Mouse (Mus musculus) heart, embryonic 16.5 days (tissue): ENCODE data around the gene Hspb1. TPM values are rescaled to one million over a fixed set of nuclear protein-coding genes. Genes with fewer than 3 reads are reported as not detected.

ENCODE experiments used
- ATAC-seq: fragments of 200-750 bp; cut with Nextera tagmentation; replicated peaks from 2 replicates; pipeline ENCODE4 v1.8.0; 2017; ENCODE audit warnings: moderate number of reproducible peaks; ENCODE audit not compliant: insufficient read depth, low FRiP score; ENCODE audit errors: extremely low read depth
- H3K27ac ChIP-seq: fragments of 300-500 bp; sonication (generic); 2 replicates; pipeline ENCODE4 v1.5.1; 2014; ENCODE audit warnings: mild to moderate bottlenecking, low read length, control low read depth, moderate library complexity
- H3K27me3 ChIP-seq: fragments of 300-500 bp; sonication (generic); 2 replicates; pipeline ENCODE4 v1.6.1; 2014; ENCODE audit warnings: low read length, mixed read lengths; ENCODE audit not compliant: control insufficient read depth, insufficient read depth
- H3K36me3 ChIP-seq: fragments of 300-500 bp; sonication (generic); 2 replicates; pipeline ENCODE4 v1.6.1; 2014; ENCODE audit not compliant: control insufficient read depth, insufficient read depth
- H3K4me1 ChIP-seq: fragments of 300-500 bp; sonication (generic); 2 replicates; pipeline ENCODE4 v1.6.1; 2014; ENCODE audit warnings: low read length, mixed read lengths; ENCODE audit not compliant: control insufficient read depth, insufficient read depth
- H3K4me2 ChIP-seq: fragments of 300-500 bp; sonication (generic); 2 replicates; pipeline ENCODE4 v1.6.1; 2014; ENCODE audit warnings: low read depth, mild to moderate bottlenecking, control low read depth, low read length
- H3K4me3 ChIP-seq: fragments of 300-500 bp; sonication (generic); 2 replicates; pipeline ENCODE4 v1.5.1; 2014; ENCODE audit warnings: mild to moderate bottlenecking, control low read depth, low read length
- H3K9ac ChIP-seq: fragments of 300-500 bp; sonication (generic); 2 replicates; pipeline ENCODE4 v1.6.1; 2014; ENCODE audit warnings: low read length, control low read depth
- H3K9me3 ChIP-seq: fragments of 300-500 bp; sonication (generic); replicated peaks from 2 replicates; pipeline ENCODE4 v1.6.1; 2016; ENCODE audit warnings: low read length; ENCODE audit not compliant: control insufficient read depth
- WGBS: fragments of 180-500 bp; shearing (Covaris S2); extraction: QIAGEN DNeasy Blood & Tissue Kit; methylation state at CpG from one replicate; pipeline ENCODE4 v1.1.7; 2014; 5-methylcytosine and 5-hydroxymethylcytosine counted together
- polyA plus RNA-seq: library from polyadenylated mRNA; unstranded; fragments of >200 nt; fragmentation: Nextera tagmentation; extraction: Ambion mirVana; gene quantifications from 2 replicates; pipeline ENCODE4 v1.2.1, GENCODE M21; 2015

The Hspb1 gene
- polyA plus RNA-seq, 1 experiment from 2014 or later = 794 TPM

- Histone ChIP-seq H3K27me3 (no peaks in the 10 kb centered on the region), H3K9me3 (no peaks in the 10 kb centered on the region), H3K4me3 (no peak overlapping the region), H3K9ac (no peak overlapping the region), H3K27ac (no peak overlapping the region), H3K36me3 (no peaks in the 10 kb centered on the region), H3K4me1 (peaks cover 6% of the 10 kb centered on the region), H3K4me2 (no peak overlapping the region)
- 42% methylated on average over 9 of the region's 9 CpGs for WGBS
- ATAC-seq = no peak
These were observed 5.1 kb downstream of the Hspb1 start for GRCm38 (mm10) chr5:135892589-135893351.

- Histone ChIP-seq H3K36me3 (no peaks in the 10 kb centered on the region), H3K4me3 (no peak overlapping the region), H3K27ac (peak overlapping the region; percentile 37; the same call in 1 of the 2 replicates), H3K9ac (no peak overlapping the region), H3K27me3 (no peaks in the 10 kb centered on the region), H3K4me1 (peaks cover 6% of the 10 kb centered on the region), H3K9me3 (no peaks in the 10 kb centered on the region), H3K4me2 (no peak overlapping the region)
- ATAC-seq = no peak
- WGBS = 48% methylated on average over 6 of the region's 6 CpGs
These were observed 7.2 kb downstream of the Hspb1 start for GRCm38 (mm10) chr5:135894958-135895357.

GRCm38 (mm10) chr5:135898028-135898427 is 10.3 kb downstream of the Hspb1 start:
- no peak overlapping the region for H3K4me2 ChIP-seq
- H3K4me1 ChIP-seq = peaks cover 6% of the 10 kb centered on the region
- ATAC-seq = no peak
- H3K9ac ChIP-seq = no peak overlapping the region
- H3K36me3 ChIP-seq = no peaks in the 10 kb centered on the region
- no peak overlapping the region for H3K27ac ChIP-seq
- H3K4me3 ChIP-seq = no peak overlapping the region
- 15% methylated on average over 3 of the region's 3 CpGs for WGBS
- no peaks in the 10 kb centered on the region for H3K27me3 ChIP-seq
- no peaks in the 10 kb centered on the region for H3K9me3 ChIP-seq

GRCm38 (mm10) chr5:135898995-135899394 is 11.3 kb downstream of the Hspb1 start:
- Histone ChIP-seq H3K9ac (no peak overlapping the region), H3K4me2 (no peak overlapping the region), H3K27me3 (no peaks in the 10 kb centered on the region), H3K9me3 (no peaks in the 10 kb centered on the region), H3K36me3 (no peaks in the 10 kb centered on the region), H3K4me3 (no peak overlapping the region), H3K4me1 (peaks cover 6% of the 10 kb centered on the region), H3K27ac (no peak overlapping the region)
- 66% methylated on average over 4 of the region's 4 CpGs for WGBS
- no peak for ATAC-seq

- 44% methylated on average over 4 of the region's 4 CpGs for WGBS
- H3K9ac ChIP-seq = no peak overlapping the region
- H3K27me3 ChIP-seq = no peaks in the 10 kb centered on the region
- H3K4me1 ChIP-seq = peaks cover 3% of the 10 kb centered on the region
- H3K9me3 ChIP-seq = no peaks in the 10 kb centered on the region
- H3K27ac ChIP-seq = no peak overlapping the region
- ATAC-seq = no peak
- no peaks in the 10 kb centered on the region for H3K36me3 ChIP-seq
- no peak overlapping the region for H3K4me2 ChIP-seq
- H3K4me3 ChIP-seq = no peak overlapping the region
These were observed 12.1 kb downstream of the Hspb1 start for GRCm38 (mm10) chr5:135899833-135900232.

GRCm38 (mm10) chr5:135900701-135901100 is 13.0 kb downstream of the Hspb1 start:
- Histone ChIP-seq H3K4me1 (peaks cover 2% of the 10 kb centered on the region), H3K27me3 (no peaks in the 10 kb centered on the region), H3K36me3 (no peaks in the 10 kb centered on the region), H3K4me3 (no peak overlapping the region), H3K9me3 (no peaks in the 10 kb centered on the region), H3K9ac (no peak overlapping the region), H3K4me2 (no peak overlapping the region), H3K27ac (no peak overlapping the region)
- no peak for ATAC-seq
- 78% methylated on average over 3 of the region's 3 CpGs for WGBS

GRCm38 (mm10) chr5:135901354-135902095 is 13.8 kb downstream of the Hspb1 start:
- H3K4me2 ChIP-seq = no peak overlapping the region
- H3K36me3 ChIP-seq = no peaks in the 10 kb centered on the region
- no peaks in the 10 kb centered on the region for H3K9me3 ChIP-seq
- no peak for ATAC-seq
- no peak overlapping the region for H3K4me3 ChIP-seq
- 65% methylated on average over 6 of the region's 6 CpGs for WGBS
- no peak overlapping the region for H3K27ac ChIP-seq
- no peaks in the 10 kb centered on the region for H3K27me3 ChIP-seq
- H3K4me1 ChIP-seq = peaks cover 10% of the 10 kb centered on the region
- no peak overlapping the region for H3K9ac ChIP-seq

- no peak for ATAC-seq
- H3K4me2 ChIP-seq = peak overlapping the region; percentile 77
- peak overlapping the region; percentile 54 for H3K27ac ChIP-seq
- H3K4me3 ChIP-seq = peak overlapping the region; percentile 53
- H3K9me3 ChIP-seq = no peaks in the 10 kb centered on the region
- 29% methylated on average over 7 of the region's 7 CpGs for WGBS
- H3K4me1 ChIP-seq = peaks cover 14% of the 10 kb centered on the region
- no peaks in the 10 kb centered on the region for H3K27me3 ChIP-seq
- no peaks in the 10 kb centered on the region; the same call in 1 of the 2 replicates for H3K36me3 ChIP-seq
- H3K9ac ChIP-seq = peak overlapping the region; percentile 67
These were observed 15.3 kb downstream of the Hspb1 start for GRCm38 (mm10) chr5:135903058-135903457.

- 2% methylated on average over 30 of the region's 30 CpGs for WGBS
- Histone ChIP-seq H3K4me1 (peaks cover 16% of the 10 kb centered on the region), H3K4me3 (peak overlapping the region; percentile 53), H3K9me3 (no peaks in the 10 kb centered on the region), H3K9ac (peak overlapping the region; percentile 67), H3K4me2 (peak overlapping the region; percentile 77), H3K36me3 (no peaks in the 10 kb centered on the region; the same call in 1 of the 2 replicates), H3K27me3 (no peaks in the 10 kb centered on the region), H3K27ac (peak overlapping the region; percentile 73)
- ATAC-seq = peak; percentile 93
These were observed 15.9 kb downstream of the Hspb1 start for GRCm38 (mm10) chr5:135903551-135904151.
